Mouse (Mus musculus): Measurements from ENCODE around the gene Daglb.
A peak's percentile ranks its signal among the peaks of the same experiment; 100 is the strongest.

The Daglb gene

GRCm38 (mm10) chr5:143518045-143518591, 53.7 kb downstream of the Daglb start:
- DNase-seq (ENCODE audit: low spot score) = no peak

- DNase-seq (ENCODE audit: low spot score) = no peak
Measured at GRCm38 (mm10) chr5:143520415-143520814, 56.0 kb downstream of the Daglb start.

- no peak for DNase-seq (ENCODE audit: low spot score)
Measured at GRCm38 (mm10) chr5:143522882-143523281, 58.5 kb downstream of the Daglb start.

GRCm38 (mm10) chr5:143525454-143526225, 61.3 kb downstream of the Daglb start:
- no peak for DNase-seq (ENCODE audit: low spot score)

- no peak for DNase-seq (ENCODE audit: low spot score)
Measured at GRCm38 (mm10) chr5:143526698-143527331, 62.4 kb downstream of the Daglb start.

GRCm38 (mm10) chr5:143527486-143528307, 63.3 kb downstream of the Daglb start, which contains the start of gene Rac1:
Rac1 (minus strand) TSS chr5:143528036.
- DNase-seq (ENCODE audit: low spot score) = peak; percentile 88

GRCm38 (mm10) chr5:143528308-143528683, 63.9 kb downstream of the Daglb start:
- no peak for DNase-seq (ENCODE audit: low spot score)

GRCm38 (mm10) chr5:143530715-143531114, 66.3 kb downstream of the Daglb start:
- no peak for DNase-seq (ENCODE audit: low spot score)

- no peak for DNase-seq (ENCODE audit: low spot score)
Measured at GRCm38 (mm10) chr5:143534922-143535321, 70.5 kb downstream of the Daglb start.

- DNase-seq (ENCODE audit: low spot score) = no peak
Measured at GRCm38 (mm10) chr5:143537022-143537421, 72.6 kb downstream of the Daglb start.

- DNase-seq (ENCODE audit: low spot score) = no peak
Measured at GRCm38 (mm10) chr5:143539111-143539510, 74.7 kb downstream of the Daglb start.

- peak; percentile 33 for DNase-seq (ENCODE audit: low spot score)
Measured at GRCm38 (mm10) chr5:143547384-143547783, 83.0 kb downstream of the Daglb start.

GRCm38 (mm10) chr5:143547866-143548265, 83.5 kb downstream of the Daglb start:
- no peak for DNase-seq (ENCODE audit: low spot score)

- DNase-seq (ENCODE audit: low spot score) = peak; percentile 89
Measured at GRCm38 (mm10) chr5:143548401-143548846, 84.0 kb downstream of the Daglb start.

- DNase-seq (ENCODE audit: low spot score) = peak; percentile 5
Measured at GRCm38 (mm10) chr5:143548922-143549321, 84.5 kb downstream of the Daglb start.

- no peak for DNase-seq (ENCODE audit: low spot score)
Measured at GRCm38 (mm10) chr5:143552911-143553310, 88.5 kb downstream of the Daglb start.

- DNase-seq (ENCODE audit: low spot score) = no peak
Measured at GRCm38 (mm10) chr5:143555233-143555632, 90.8 kb downstream of the Daglb start.
